Mouse (Mus musculus) lung, postnatal 0 days (tissue): ENCODE data around the gene Spink8.

Source experiments
- CTCF ChIP-seq: IDR thresholded peaks from 2 replicates; pipeline ENCODE4 v1.5.1; 2016; ENCODE audit warnings: antibody characterized with exemption, mild to moderate bottlenecking
- EP300 ChIP-seq: IDR thresholded peaks from 2 replicates; pipeline ENCODE4 v1.6.1; 2016; ENCODE audit warnings: antibody characterized with exemption, mild to moderate bottlenecking, control low read depth

DNA sequence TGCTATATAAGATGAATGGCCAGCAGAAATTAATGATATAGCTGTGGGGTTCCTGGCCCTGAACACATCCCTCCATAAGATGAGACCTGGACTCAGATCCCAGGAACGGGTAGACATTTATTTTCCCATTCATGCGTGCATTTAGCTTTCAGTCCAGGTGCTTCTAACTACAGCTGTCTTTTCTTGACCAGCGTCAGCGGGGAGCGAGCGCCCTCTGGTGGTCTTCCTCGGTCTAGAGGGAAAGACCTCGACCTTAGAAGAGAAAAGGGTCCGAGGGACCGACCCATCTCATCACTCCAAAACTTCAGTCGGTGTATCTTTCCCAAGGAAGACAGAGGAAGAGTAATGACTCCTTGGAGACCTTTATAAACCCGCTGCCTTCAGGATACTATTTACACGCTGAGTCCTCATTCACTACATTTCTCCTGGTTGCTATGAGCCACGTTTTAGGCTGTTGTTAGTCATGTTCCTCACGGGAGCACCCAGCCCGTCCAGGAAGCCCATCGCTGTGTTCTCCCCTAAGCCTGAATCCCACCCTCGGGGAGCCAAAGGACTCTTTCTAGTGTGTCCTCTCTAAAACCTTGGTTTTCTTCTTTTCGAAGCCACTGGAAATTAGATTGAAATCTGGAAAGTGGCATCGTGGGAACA is 50.4 kb downstream of the Spink8 start:
- TF ChIP-seq CTCF, result peak; percentile 90
- no peak for TF ChIP-seq EP300
